Mouse (Mus musculus): ENCODE measurements at regions not wholly inside any gene's neighbourhood (a gene's known extent, or its start where the extent isn't known, plus 50 kb on each side); places are given as distances from the start of the nearest gene placed in this dataset.
A peak's percentile ranks its signal among the peaks of the same experiment; 100 is the strongest.

DNA sequence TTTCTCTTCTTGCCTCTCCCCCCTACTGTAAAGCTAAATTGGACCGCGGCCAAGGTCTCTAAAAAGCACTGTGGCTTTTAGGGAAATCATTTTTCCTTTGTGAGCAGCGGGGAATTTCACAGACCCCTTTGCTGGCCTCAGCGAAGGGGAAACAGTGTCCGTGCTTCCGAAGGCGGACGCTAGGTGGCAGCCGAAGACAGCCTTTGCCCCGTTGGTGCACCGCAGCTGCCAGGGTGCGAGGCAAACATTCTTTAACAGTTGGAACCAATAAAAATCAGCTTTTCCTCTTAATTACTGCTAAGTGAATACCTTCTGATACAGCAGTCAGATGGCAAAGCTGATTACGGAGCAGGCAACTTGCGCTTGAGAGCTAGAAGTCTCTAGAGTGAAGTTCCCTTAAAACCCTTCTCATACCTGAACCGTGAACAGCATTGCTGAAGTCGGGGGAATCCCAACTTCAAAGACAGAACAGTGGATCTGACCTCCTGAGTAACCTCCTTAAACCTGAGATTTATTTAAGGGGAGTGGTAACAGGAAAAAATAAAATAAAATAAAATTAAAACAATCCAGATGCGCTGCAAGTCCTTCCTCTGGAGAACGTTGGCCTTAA is 263.7 kb upstream of the Adamts16 start:
- peak; percentile 30; the same call in 1 of the 2 replicates for TF ChIP-seq CTCF (IDR thresholded peaks at IDR 0.05; ENCODE audit: extremely low read depth, insufficient read depth, insufficient read length, insufficient replicate concordance)
- TF ChIP-seq POLR2A (IDR thresholded peaks at IDR 0.05; ENCODE audit: low read depth, low read length), result no peak

All from spleen, adult 2 months (tissue).